Mouse (Mus musculus) olfactory bulb, adult 2 months (tissue): ENCODE measurements at regions not wholly inside any gene's neighbourhood (a gene's known extent, or its start where the extent isn't known, plus 50 kb on each side); places are given as distances from the start of the nearest gene placed in this dataset.

ENCODE experiments used
- CTCF ChIP-seq: fragments of 200-500 bp; IDR thresholded peaks from 2 replicates; pipeline ENCODE4 v1.5.1; 2012; ENCODE audit warnings: low read depth, mild to moderate bottlenecking, low read length, moderate library complexity; ENCODE audit not compliant: insufficient read depth
- POLR2A ChIP-seq: fragments of 200-500 bp; IDR thresholded peaks from 2 replicates; pipeline ENCODE4 v1.6.1; 2012; ENCODE audit warnings: mild to moderate bottlenecking, low read depth, low read length, moderate library complexity; ENCODE audit not compliant: insufficient read depth

GRCm38 (mm10) chr12:50712615-50713014 lies 63.7 kb upstream of the Prkd1 start:
- TF ChIP-seq POLR2A (no peak), CTCF (no peak)
